ENCODE assay signal across 15 mouse cellular contexts in the genomic region with DNA sequence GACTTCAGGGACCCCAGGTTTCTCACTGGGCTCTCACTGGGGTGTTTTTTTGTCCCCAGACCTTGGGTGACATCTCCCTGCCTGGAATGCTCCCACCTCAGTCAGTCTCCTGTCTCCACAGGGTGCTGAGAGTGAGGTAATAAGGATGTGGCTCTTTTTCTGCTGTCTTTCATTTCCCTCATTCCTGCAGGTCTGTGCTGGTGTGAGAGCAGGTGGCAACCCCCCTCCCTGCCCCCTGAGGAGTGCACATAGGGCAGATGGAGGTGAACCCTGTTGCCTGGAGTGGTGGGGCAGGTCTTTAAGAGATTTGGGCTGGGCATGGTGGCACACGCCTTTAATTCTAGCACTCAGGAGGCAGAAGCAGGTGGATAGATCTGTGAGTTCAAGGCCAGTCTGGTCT. TPM values are rescaled to one million over a fixed set of nuclear protein-coding genes. Genes with fewer than 3 reads are reported as not detected.
DNase-seq lines count a peak whose midpoint lies in the region; ATAC-seq and TF ChIP-seq lines count a peak whose summit lies in the region.
"Had no signal": no experiment of that assay in that cellular context is flagged by ENCODE, and none has a peak within 500 bp of the region (broad histone marks: within the 10 kb centered on the region; RNA-seq: fewer than 3 reads in every experiment).

No protein-coding gene starts in this region.

- 64% methylated on average over 1 of the region's 1 CpGs for WGBS in hindbrain, embryonic 12.5 days
- 62% methylated on average over 1 of the region's 1 CpGs for WGBS in hindbrain, embryonic 11.5 days
- 21% methylated on average over 1 of the region's 1 CpGs for WGBS in thymus, adult 2 months
- 88% methylated on average over 1 of the region's 1 CpGs for WGBS in hindbrain, embryonic 15.5 days

- no peak for DNase-seq in hindbrain, embryonic 11.5 days (ENCODE audit: low spot score)
- DNase-seq in thymus, adult 2 months, result no peak
- DNase-seq in thymus, postnatal 25 days, result no peak
- DNase-seq in ovary, postnatal 14 days (ENCODE audit: low spot score), result no peak
- no peak for DNase-seq in gastrocnemius, adult 8-10 months (ENCODE audit: low spot score in 2 of 2)
- DNase-seq: adrenal gland, postnatal 36 days; embryo, embryonic 11 days; kidney, adult 18-20 months; kidney, postnatal 4 days; retina, postnatal 1 day had no signal

- H3K4me1 ChIP-seq in hindbrain, embryonic 12.5 days, result peaks cover 55% of the 10 kb centered on the region
- H3K4me1 ChIP-seq in hindbrain, embryonic 11.5 days (replicated peaks; ENCODE audit: control insufficient read depth, insufficient read depth, low read length), result peaks cover 2% of the 10 kb centered on the region
- H3K4me1 ChIP-seq in thymus, adult 2 months (replicated peaks; ENCODE audit: control insufficient read depth, insufficient read depth, low read length), result peaks cover 59% of the 10 kb centered on the region
- H3K4me1 ChIP-seq in hindbrain, embryonic 15.5 days (replicated peaks), result peaks cover 49% of the 10 kb centered on the region

- H3K27me3 ChIP-seq in hindbrain, embryonic 12.5 days, result no peaks in the 10 kb centered on the region
- H3K27me3 ChIP-seq in hindbrain, embryonic 11.5 days (ENCODE audit: control insufficient read depth, insufficient read depth, low read length), result no peaks in the 10 kb centered on the region
- H3K27me3 ChIP-seq in thymus, adult 2 months (ENCODE audit: control insufficient read depth, insufficient read depth, low read length), result no peaks in the 10 kb centered on the region
- no peaks in the 10 kb centered on the region for H3K27me3 ChIP-seq in hindbrain, embryonic 15.5 days
- H3K27me3 ChIP-seq: limb, embryonic 12.5 days; neural tube, embryonic 13.5 days had no signal

- H3K4me3 ChIP-seq in hindbrain, embryonic 12.5 days, result no peak overlapping the region
- H3K4me3 ChIP-seq in hindbrain, embryonic 11.5 days (ENCODE audit: low read depth, low read length), result no peak overlapping the region
- H3K4me3 ChIP-seq in thymus, adult 2 months (ENCODE audit: control insufficient read depth, insufficient read depth, low read length), result no peak overlapping the region
- H3K4me3 ChIP-seq in hindbrain, embryonic 15.5 days, result no peak overlapping the region
- H3K4me3 ChIP-seq: limb, embryonic 12.5 days; neural tube, embryonic 13.5 days had no signal

- no peaks in the 10 kb centered on the region for H3K9me3 ChIP-seq in hindbrain, embryonic 12.5 days (replicated peaks)
- no peaks in the 10 kb centered on the region for H3K9me3 ChIP-seq in hindbrain, embryonic 11.5 days (ENCODE audit: control insufficient read depth, low read length)
- H3K9me3 ChIP-seq in hindbrain, embryonic 15.5 days, result no peaks in the 10 kb centered on the region
- H3K9me3 ChIP-seq: limb, embryonic 12.5 days; neural tube, embryonic 13.5 days had no signal

- H3K4me2 ChIP-seq in hindbrain, embryonic 12.5 days (replicated peaks), result no peak overlapping the region
- no peak overlapping the region for H3K4me2 ChIP-seq in hindbrain, embryonic 11.5 days (replicated peaks; ENCODE audit: low read depth, low read length)
- H3K4me2 ChIP-seq in hindbrain, embryonic 15.5 days, result no peak overlapping the region
- H3K4me2 ChIP-seq: limb, embryonic 12.5 days; neural tube, embryonic 13.5 days had no signal

- TF ChIP-seq CTCF in thymus, adult 2 months (IDR thresholded peaks at IDR 0.05; ENCODE audit: borderline replicate concordance, control insufficient read depth, extremely low read depth, insufficient read depth, low read length, poor library complexity), result no peak

- 0 out of 2 replicates have a peak overlapping the region, but pooled peaks have one; percentile 25 for H3K9ac ChIP-seq in hindbrain, embryonic 12.5 days
- H3K9ac ChIP-seq in hindbrain, embryonic 11.5 days (ENCODE audit: low read depth, low read length), result no peak overlapping the region
- no peak overlapping the region for H3K9ac ChIP-seq in hindbrain, embryonic 15.5 days
- H3K9ac ChIP-seq: limb, embryonic 12.5 days; neural tube, embryonic 13.5 days had no signal

- no peak overlapping the region for H3K27ac ChIP-seq in hindbrain, embryonic 12.5 days
- H3K27ac ChIP-seq in hindbrain, embryonic 11.5 days (ENCODE audit: low read depth, low read length), result no peak overlapping the region
- 0 out of 2 replicates have a peak overlapping the region, but pooled peaks have one; percentile 15 for H3K27ac ChIP-seq in thymus, adult 2 months (ENCODE audit: control insufficient read depth, insufficient read depth, low read length)
- peak overlapping the region; percentile 18; the same call in 1 of the 2 replicates for H3K27ac ChIP-seq in hindbrain, embryonic 15.5 days (replicated peaks)
- H3K27ac ChIP-seq: limb, embryonic 12.5 days had no signal

- no peaks in the 10 kb centered on the region for H3K36me3 ChIP-seq in hindbrain, embryonic 12.5 days
- H3K36me3 ChIP-seq in hindbrain, embryonic 11.5 days (ENCODE audit: control insufficient read depth, insufficient read depth, low read length), result no peaks in the 10 kb centered on the region
- no peaks in the 10 kb centered on the region for H3K36me3 ChIP-seq in thymus, adult 2 months (ENCODE audit: control insufficient read depth, insufficient read depth, low read length)
- H3K36me3 ChIP-seq in hindbrain, embryonic 15.5 days, result no peaks in the 10 kb centered on the region
- H3K36me3 ChIP-seq: limb, embryonic 12.5 days; neural tube, embryonic 13.5 days had no signal

- TF ChIP-seq POLR2A in thymus, adult 2 months (IDR thresholded peaks at IDR 0.05; ENCODE audit: control insufficient read depth, extremely low read depth, insufficient read depth, low read length, poor library complexity), result no peak

- no peak for ATAC-seq in hindbrain, embryonic 12.5 days (ENCODE audit: low FRiP score)
- ATAC-seq in hindbrain, embryonic 11.5 days (ENCODE audit: low FRiP score), result no peak
- no peak for ATAC-seq in hindbrain, embryonic 15.5 days (ENCODE audit: low FRiP score, low read depth)
- ATAC-seq: CD4-positive, CD25-positive, alpha-beta regulatory T cell, adult 4 months had no signal

RNA-seq across cellular contexts. Expression of gene Gramd4, which starts 13.7 kb away (rescaled TPM):
- 32.5 and 35.2 TPM in 2 replicates for polyA plus RNA-seq in hindbrain, embryonic 12.5 days (2016; fragmentation: Nextera tagmentation; extraction: Ambion mirVana)
- 8.7 and 10.1 TPM in 2 replicates for polyA plus RNA-seq in hindbrain, embryonic 11.5 days (2014; fragmentation: Nextera tagmentation; extraction: Ambion mirVana)
- polyA plus RNA-seq in thymus, adult 2 months (2012; rRNA removed), result 35.1 and 37.1 TPM in 2 replicates
- polyA plus RNA-seq in hindbrain, embryonic 15.5 days (2015; fragmentation: Nextera tagmentation; extraction: Ambion mirVana), result 31.6 and 33.4 TPM in 2 replicates
- total RNA-seq in gastrocnemius, adult 8-10 months (2022), result 1 to 10 TPM; 5.8 to 9.2 (median 8.1) TPM

RNA-seq across cellular contexts. Expression of gene Celsr1, which starts 37.6 kb away (rescaled TPM):
- 3.4 and 4.3 TPM in 2 replicates for polyA plus RNA-seq in hindbrain, embryonic 12.5 days (2016; fragmentation: Nextera tagmentation; extraction: Ambion mirVana)
- polyA plus RNA-seq in hindbrain, embryonic 11.5 days (2014; fragmentation: Nextera tagmentation; extraction: Ambion mirVana), result 4.6 and 5.1 TPM in 2 replicates
- 40.0 and 47.8 TPM in 2 replicates for polyA plus RNA-seq in thymus, adult 2 months (2012; rRNA removed)
- 1.4 and 1.6 TPM in 2 replicates for polyA plus RNA-seq in hindbrain, embryonic 15.5 days (2015; fragmentation: Nextera tagmentation; extraction: Ambion mirVana)
- total RNA-seq in gastrocnemius, adult 8-10 months (2022), result under 1 TPM; 0.02 to 0.36 (median 0.10) TPM

Comparison
In these comparisons a context has a peak if more than half of its experiments do, and no peak if none do; other contexts are left out.
1. H3K27ac ChIP-seq: peak in thymus, adult 2 months (single experiment) and hindbrain, embryonic 15.5 days (single experiment); none in hindbrain, embryonic 12.5 days (single experiment) and hindbrain, embryonic 11.5 days (single experiment).